Mouse (Mus musculus) small intestine, adult 2 months (tissue): ENCODE results near the gene St5. TPM values are rescaled to one million over a fixed set of nuclear protein-coding genes. Genes with fewer than 3 reads are reported as not detected.

Experiments
- H3K27ac ChIP-seq: fragments of 200-500 bp; 2 replicates; pipeline ENCODE4 v1.5.1; 2012; ENCODE audit warnings: low read depth, low read length, control low read depth, inconsistent platforms; ENCODE audit not compliant: insufficient read depth
- H3K27me3 ChIP-seq: fragments of 200-500 bp; 2 replicates; pipeline ENCODE4 v1.6.1; 2012; ENCODE audit warnings: mild to moderate bottlenecking, moderate library complexity, low read length, inconsistent platforms; ENCODE audit not compliant: control insufficient read depth, insufficient read depth
- H3K36me3 ChIP-seq: fragments of 200-500 bp; 2 replicates; pipeline ENCODE4 v1.6.1; 2012; ENCODE audit warnings: mild to moderate bottlenecking, low read length, control low read depth, inconsistent platforms; ENCODE audit not compliant: control insufficient read depth, insufficient read depth
- H3K4me1 ChIP-seq: fragments of 200-500 bp; 2 replicates; pipeline ENCODE4 v1.6.1; 2012; ENCODE audit warnings: low read length, inconsistent platforms, mixed read lengths; ENCODE audit not compliant: control insufficient read depth, insufficient read depth, insufficient read length
- H3K4me3 ChIP-seq: fragments of 200-500 bp; 2 replicates; pipeline ENCODE4 v1.5.1; 2012; ENCODE audit warnings: low read depth, mild to moderate bottlenecking, control low read depth, inconsistent platforms, low read length, moderate library complexity
- CTCF ChIP-seq: fragments of 200-500 bp; IDR thresholded peaks from 2 replicates; pipeline ENCODE4 v1.5.1; 2012; ENCODE audit warnings: low read depth, mild to moderate bottlenecking, control low read depth, inconsistent platforms, low read length, moderate library complexity, mixed read lengths; ENCODE audit not compliant: insufficient replicate concordance, insufficient read length; ENCODE audit errors: extremely low read depth
- POLR2A ChIP-seq: fragments of 200-500 bp; IDR thresholded peaks from 2 replicates; pipeline ENCODE4 v1.6.1; 2012; ENCODE audit warnings: low read depth, mild to moderate bottlenecking, control low read depth, inconsistent platforms, low read length, moderate library complexity
- WGBS: fragments of 180-500 bp; shearing (Covaris S2); methylation state at CpG from one replicate; pipeline ENCODE4 v1.1.7; 2018; 5-methylcytosine and 5-hydroxymethylcytosine counted together
- polyA plus RNA-seq: library from polyadenylated mRNA; depleted of rRNA; stranded (reverse); fragments of >200 nt; gene quantifications from 2 replicates; pipeline ENCODE4 v1.2.3, GENCODE M21; 2012

The St5 gene
- polyA plus RNA-seq, 1 experiment = 37.7 TPM

- H3K27me3 ChIP-seq = no peaks in the 10 kb centered on the region
- TF ChIP-seq POLR2A = no peak
- TF ChIP-seq CTCF = no peak
- no peak overlapping the region for H3K4me3 ChIP-seq
- H3K4me1 ChIP-seq = peaks cover 17% of the 10 kb centered on the region; the same call in 1 of the 2 replicates
- no peak overlapping the region for H3K27ac ChIP-seq
- no peaks in the 10 kb centered on the region for H3K36me3 ChIP-seq
- WGBS = 90% methylated on average over 6 of the region's 6 CpGs
These were observed 94.6 kb downstream of the St5 start for GRCm38 (mm10) chr7:109608831-109609230.

- TF ChIP-seq POLR2A = no peak
- Histone ChIP-seq H3K36me3 (no peaks in the 10 kb centered on the region), H3K27me3 (no peaks in the 10 kb centered on the region), H3K4me3 (no peak overlapping the region), H3K4me1 (peaks cover 17% of the 10 kb centered on the region; the same call in 1 of the 2 replicates), H3K27ac (no peak overlapping the region)
- 69% methylated on average over 7 of the region's 7 CpGs for WGBS
These were observed 96.3 kb downstream of the St5 start for GRCm38 (mm10) chr7:109606994-109607610.

- TF ChIP-seq CTCF (no peak), POLR2A (no peak; the same call in 1 of the 2 replicates)
- 27% methylated on average over 5 of the region's 5 CpGs for WGBS
- peak overlapping the region; percentile 84 for H3K27ac ChIP-seq
These were observed 100.8 kb downstream of the St5 start for GRCm38 (mm10) chr7:109602562-109602961.

GRCm38 (mm10) chr7:109602022-109602421, 101.4 kb downstream of the St5 start:
- peaks cover 23% of the 10 kb centered on the region for H3K4me1 ChIP-seq
- H3K4me3 ChIP-seq = no peak overlapping the region
- peaks cover 2% of the 10 kb centered on the region; the same call in 1 of the 2 replicates for H3K36me3 ChIP-seq
- peak overlapping the region; percentile 84 for H3K27ac ChIP-seq
- H3K27me3 ChIP-seq = no peaks in the 10 kb centered on the region
- no peak for TF ChIP-seq POLR2A
- TF ChIP-seq CTCF = no peak

More at GRCm38 (mm10) chr7:109602562-109602961, 100.8 kb downstream of the St5 start:
- Histone ChIP-seq H3K36me3 (peaks cover 2% of the 10 kb centered on the region; the same call in 1 of the 2 replicates), H3K4me1 (peaks cover 25% of the 10 kb centered on the region), H3K4me3 (peak overlapping the region; percentile 35; the same call in 1 of the 2 replicates), H3K27me3 (no peaks in the 10 kb centered on the region)

GRCm38 (mm10) chr7:109600702-109601101, 102.7 kb downstream of the St5 start:
- peaks cover 2% of the 10 kb centered on the region; the same call in 1 of the 2 replicates for H3K36me3 ChIP-seq
- H3K4me3 ChIP-seq = no peak overlapping the region
- no peaks in the 10 kb centered on the region for H3K27me3 ChIP-seq
- H3K4me1 ChIP-seq = peaks cover 21% of the 10 kb centered on the region
- peak overlapping the region; percentile 91 for H3K27ac ChIP-seq
- TF ChIP-seq CTCF (no peak), POLR2A (no peak)
- WGBS = 7% methylated on average over 3 of the region's 3 CpGs

- Histone ChIP-seq H3K27ac (peak overlapping the region; percentile 68), H3K27me3 (no peaks in the 10 kb centered on the region), H3K4me1 (peaks cover 23% of the 10 kb centered on the region), H3K4me3 (no peak overlapping the region), H3K36me3 (peaks cover 2% of the 10 kb centered on the region; the same call in 1 of the 2 replicates)
- TF ChIP-seq POLR2A (no peak), CTCF (no peak)
- WGBS = 35% methylated on average over 4 of the region's 4 CpGs
These were observed 103.4 kb downstream of the St5 start for GRCm38 (mm10) chr7:109599998-109600397.

GRCm38 (mm10) chr7:109594845-109595531, 108.4 kb downstream of the St5 start:
- no peak for TF ChIP-seq POLR2A
- TF ChIP-seq CTCF = no peak
- Histone ChIP-seq H3K4me1 (peaks cover 32% of the 10 kb centered on the region; the same call in 1 of the 2 replicates), H3K27me3 (no peaks in the 10 kb centered on the region), H3K36me3 (peaks cover 2% of the 10 kb centered on the region; the same call in 1 of the 2 replicates), H3K27ac (no peak overlapping the region), H3K4me3 (no peak overlapping the region)
- WGBS = 45% methylated on average over 2 of the region's 2 CpGs
